Mouse (Mus musculus): ENCODE results near the gene Nprl2.

GRCm38 (mm10) chr9:107541474-107542351 is at the start of gene Nprl2, which contains the start of gene Cyb561d2:
- TF ChIP-seq GATA1 (IDR thresholded peaks at IDR 0.05; ENCODE audit: low read length) (no peak), TAL1 (IDR thresholded peaks at IDR 0.05; ENCODE audit: low read length) (no peak)
